Mouse (Mus musculus): Measurements from ENCODE around the gene Slc12a4.

DNA sequence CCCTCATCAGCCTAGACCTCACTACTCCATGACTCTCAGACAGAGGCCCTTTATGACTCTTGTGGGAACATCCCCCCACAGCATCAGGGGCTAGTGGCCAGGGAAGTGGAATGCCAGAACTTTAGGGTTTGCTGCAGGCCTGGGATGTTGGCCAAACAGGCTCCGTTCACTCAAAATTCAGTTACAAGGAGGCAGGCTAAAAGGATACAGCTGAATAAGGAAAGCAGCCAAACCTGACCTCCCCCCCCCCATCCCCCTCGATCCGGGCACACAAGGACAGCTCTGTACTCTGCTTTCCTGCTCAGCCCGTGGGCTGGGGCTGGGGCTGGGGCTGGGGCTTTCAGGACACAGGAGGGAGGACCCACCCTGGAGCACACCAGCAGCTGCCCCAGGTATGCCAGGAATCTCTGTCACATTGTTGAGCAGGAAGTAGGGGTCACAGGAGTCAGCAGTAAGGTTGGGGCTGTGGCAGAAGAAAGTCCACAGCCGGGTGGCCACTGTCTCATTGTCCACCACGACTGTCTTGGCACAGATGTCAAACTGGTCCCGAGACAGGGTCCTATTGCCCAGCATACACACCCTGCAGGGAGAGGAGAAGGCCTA lies 14.7 kb downstream of the Slc12a4 start:
- TF ChIP-seq EP300 (IDR thresholded peaks at IDR 0.05; ENCODE audit: insufficient read depth, low read depth, low read length) (no peak), CTCF (IDR thresholded peaks at IDR 0.05; ENCODE audit: low read depth, low read length) (no peak)
